Mouse (Mus musculus) mouse trophoblast stem cell (cell line): Measurements from ENCODE around the gene Kdm2b.

ENCODE experiments used
- in situ Hi-C, 2 experiments: fragments of 300-500 bp; cut with MseI, MboI; formaldehyde crosslinking; loops; 2 replicates in 1 of 2; 3 replicates in 1 of 2; pipeline ENCODE4 v1.15.1; 2025

Gene Kdm2b

GRCm38 (mm10) chr5:123011705-123012104 is 22.1 kb upstream of the Kdm2b start:
- in situ Hi-C loops = no loop called here

GRCm38 (mm10) chr5:123010806-123011205 is 21.2 kb upstream of the Kdm2b start:
- in situ Hi-C loops = no loop called here

- in situ Hi-C loops = no loop called here
These were observed 20.2 kb upstream of the Kdm2b start for GRCm38 (mm10) chr5:123009873-123010272.

- in situ Hi-C loops = no loop called here
These were observed 19.4 kb upstream of the Kdm2b start for GRCm38 (mm10) chr5:123008877-123009493.

GRCm38 (mm10) chr5:123005716-123006592 is 16.3 kb upstream of the Kdm2b start:
- in situ Hi-C loops = no loop called here

GRCm38 (mm10) chr5:123000901-123001300 is 11.3 kb upstream of the Kdm2b start:
- in situ Hi-C loops = no loop called here

- in situ Hi-C loops = no loop called here
These were observed 7.9 kb upstream of the Kdm2b start for GRCm38 (mm10) chr5:122997205-122998204.

GRCm38 (mm10) chr5:122994910-122995309 is 5.3 kb upstream of the Kdm2b start:
- in situ Hi-C loops = no loop called here

GRCm38 (mm10) chr5:122994303-122994846 is 4.8 kb upstream of the Kdm2b start:
- in situ Hi-C loops = no loop called here

- in situ Hi-C loops = no loop called here
These were observed 4.2 kb upstream of the Kdm2b start for GRCm38 (mm10) chr5:122993811-122994210.

- in situ Hi-C loops = no loop called here
These were observed 1.9 kb upstream of the Kdm2b start for GRCm38 (mm10) chr5:122991350-122992004.

GRCm38 (mm10) chr5:122990411-122991160 is 963 bp upstream of the Kdm2b start:
- in situ Hi-C loops = no loop called here

GRCm38 (mm10) chr5:122989001-122989525 is 560 bp downstream of the Kdm2b start:
- in situ Hi-C loops = no loop called here

- in situ Hi-C loops = no loop called here
These were observed 1.4 kb downstream of the Kdm2b start for GRCm38 (mm10) chr5:122988021-122988751.

- in situ Hi-C loops = no loop called here
These were observed 2.2 kb downstream of the Kdm2b start for GRCm38 (mm10) chr5:122987211-122988020.

- in situ Hi-C loops = no loop called here
These were observed 3.5 kb downstream of the Kdm2b start for GRCm38 (mm10) chr5:122986091-122986493.

GRCm38 (mm10) chr5:122985276-122985675 is 4.3 kb downstream of the Kdm2b start:
- in situ Hi-C loops = no loop called here

GRCm38 (mm10) chr5:122984483-122984882 is 5.1 kb downstream of the Kdm2b start:
- in situ Hi-C loops = no loop called here
